Mouse (Mus musculus) fibroblast of lung, adult 2 months (primary cell): Measurements from ENCODE around the gene Ipo7.

Source experiments
- DNase-seq: peaks from one replicate; pipeline ENCODE4 v3.0.0-alpha.2; 2011; ENCODE audit warnings: low read depth

Ipo7 gene

GRCm38 (mm10) chr7:110105041-110105440 lies 87.0 kb downstream of the Ipo7 start:
- no peak for DNase-seq
